Mouse (Mus musculus) hindbrain, embryonic 11.5 days (tissue): ENCODE results near the gene Trappc4. TPM values are rescaled to one million over a fixed set of nuclear protein-coding genes. Genes with fewer than 3 reads are reported as not detected.
"Not testable (repeated sequence)": the region's sequence is repeated elsewhere in the genome, so short reads cannot be mapped to it uniquely, and the experiment has no call there.

Experiments used
- ATAC-seq: fragments of 200-750 bp; cut with Nextera tagmentation; 2 replicates; pipeline ENCODE4 v1.8.0; 2017; ENCODE audit warnings: mild to moderate bottlenecking, moderate TSS enrichment, moderate library complexity; ENCODE audit not compliant: low FRiP score
- DNase-seq: peaks from one replicate; pipeline ENCODE4 v3.0.0-alpha.2; 2015; ENCODE audit warnings: low spot score
- H3K27ac ChIP-seq: fragments of 300-500 bp; sonication (generic); 2 replicates; pipeline ENCODE4 v1.5.1; 2014; ENCODE audit warnings: mild to moderate bottlenecking, low read depth, low read length
- H3K27me3 ChIP-seq: fragments of 300-500 bp; sonication (generic); 2 replicates; pipeline ENCODE4 v1.6.1; 2014; ENCODE audit warnings: mild to moderate bottlenecking, low read length, moderate library complexity, mixed read lengths; ENCODE audit not compliant: control insufficient read depth, insufficient read depth
- H3K36me3 ChIP-seq: fragments of 300-500 bp; sonication (generic); 2 replicates; pipeline ENCODE4 v1.6.1; 2014; ENCODE audit warnings: mild to moderate bottlenecking, low read length, moderate library complexity, mixed read lengths; ENCODE audit not compliant: control insufficient read depth, insufficient read depth
- H3K4me1 ChIP-seq: fragments of 300-500 bp; sonication (generic); replicated peaks from 2 replicates; pipeline ENCODE4 v1.6.1; 2014; ENCODE audit warnings: low read length, mixed read lengths; ENCODE audit not compliant: control insufficient read depth, insufficient read depth
- H3K4me2 ChIP-seq: fragments of 300-500 bp; sonication (generic); replicated peaks from 2 replicates; pipeline ENCODE4 v1.6.1; 2014; ENCODE audit warnings: mild to moderate bottlenecking, low read depth, low read length
- H3K4me3 ChIP-seq: fragments of 300-500 bp; sonication (generic); 2 replicates; pipeline ENCODE4 v1.5.1; 2014; ENCODE audit warnings: low read depth, low read length
- H3K9ac ChIP-seq: fragments of 300-500 bp; sonication (generic); 2 replicates; pipeline ENCODE4 v1.6.1; 2014; ENCODE audit warnings: low read depth, low read length
- H3K9me3 ChIP-seq: fragments of 300-500 bp; sonication (generic); 2 replicates; pipeline ENCODE4 v1.6.1; 2016; ENCODE audit warnings: low read length; ENCODE audit not compliant: control insufficient read depth
- WGBS: fragments of 180-500 bp; shearing (Covaris S2); extraction: QIAGEN DNeasy Blood & Tissue Kit; methylation state at CpG from one replicate; pipeline ENCODE4 v1.1.7; 2014; 5-methylcytosine and 5-hydroxymethylcytosine counted together
- polyA plus RNA-seq: library from polyadenylated mRNA; unstranded; fragments of >200 nt; fragmentation: Nextera tagmentation; extraction: Ambion mirVana; gene quantifications from 2 replicates; pipeline ENCODE4 v1.2.1, GENCODE M21; 2014

Gene Trappc4
- polyA plus RNA-seq, result 255 and 264 TPM in 2 replicates

DNA sequence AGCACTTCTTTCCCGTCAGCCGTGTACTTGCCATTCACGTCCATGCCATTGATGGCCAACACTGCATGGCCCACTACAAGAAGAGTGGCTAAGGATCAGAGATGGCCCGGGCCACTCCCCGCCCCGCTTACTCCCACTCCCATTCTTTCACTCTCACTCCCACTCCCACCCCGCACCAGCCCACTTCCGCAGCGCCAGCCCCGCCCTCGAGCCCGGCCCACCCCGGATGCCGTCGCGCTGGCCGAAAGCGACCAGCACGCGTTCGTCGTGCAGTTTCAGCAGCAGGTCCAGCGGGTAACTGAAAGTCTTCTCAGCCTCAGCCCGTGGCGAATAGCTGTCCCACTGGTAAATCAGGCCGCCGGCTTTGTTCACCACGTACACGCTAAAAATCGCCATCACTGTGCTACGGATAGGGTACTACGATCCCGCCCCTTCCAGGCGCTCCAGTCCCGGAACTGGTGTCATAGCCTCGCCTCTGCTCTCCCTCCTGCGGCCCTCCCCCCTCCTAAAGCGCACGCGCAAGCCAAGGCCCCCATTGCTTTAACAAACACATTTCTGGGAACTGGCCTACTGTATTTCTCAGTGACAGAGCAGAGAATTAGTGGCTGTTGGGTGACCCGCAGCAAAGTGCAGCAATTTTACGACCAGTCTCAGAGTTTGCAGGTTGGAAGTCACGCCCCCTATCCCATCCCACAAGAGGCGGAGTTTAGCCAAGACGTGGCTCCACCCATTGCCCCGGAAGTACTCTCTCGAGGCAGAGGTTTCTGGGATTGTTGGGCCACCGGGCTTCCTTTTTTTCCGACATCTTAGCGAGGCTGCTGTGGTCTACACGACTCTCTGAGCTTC is at the start of gene Trappc4, which contains the start of gene Rps25:
Gene Trappc4, minus strand, starts transcription at position 695 of the 846 bp plus-strand sequence.
Gene Rps25, plus strand, starts transcription at position 234 of the 846 bp plus-strand sequence.
- ATAC-seq (peak; percentile 97), DNase-seq (peak; percentile 97)
- peak within 1 kb of the TSS; percentile 87 for H3K4me3 ChIP-seq
- no peaks in the 10 kb centered on the region for H3K4me1 ChIP-seq
- H3K4me2 ChIP-seq, result peak within 1 kb of the TSS; percentile 60
- no peaks in the 10 kb centered on the region for H3K9me3 ChIP-seq
- WGBS, result 0% methylated on average over 48 of the region's 51 CpGs
- H3K27me3 ChIP-seq, result no peaks in the 10 kb centered on the region
- peak within 1 kb of the TSS; percentile 92 for H3K27ac ChIP-seq
- H3K9ac ChIP-seq, result peak within 1 kb of the TSS; percentile 81
- H3K36me3 ChIP-seq, result peaks cover 5% of the 10 kb centered on the region; the same call in 1 of the 2 replicates

DNA sequence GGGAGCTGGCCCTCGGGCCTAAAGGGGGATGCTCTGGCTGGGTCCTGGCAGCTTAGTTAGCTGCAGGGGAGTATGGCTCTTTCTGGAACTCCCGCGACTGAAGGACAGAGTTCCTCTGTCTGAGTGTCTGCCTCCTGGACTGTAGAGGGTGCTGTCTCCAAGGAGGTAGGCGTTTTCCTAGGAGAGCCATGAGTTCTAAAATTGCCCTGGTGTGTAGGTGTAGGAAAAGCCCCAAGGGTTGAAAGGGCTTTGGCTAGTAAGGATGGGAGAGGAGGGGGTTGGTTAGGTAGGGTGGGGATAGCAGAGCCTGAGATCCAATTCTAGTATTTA is 47.5 kb upstream of the Trappc4 start, which contains the start of gene Upk2:
Gene Upk2, minus strand, starts transcription at position 86 of the 330 bp plus-strand sequence.
- no peak within 1 kb of the TSS for H3K9ac ChIP-seq
- H3K4me2 ChIP-seq, result no peak within 1 kb of the TSS
- ATAC-seq (no peak), DNase-seq (no peak)
- no peaks in the 10 kb centered on the region for H3K36me3 ChIP-seq
- H3K27ac ChIP-seq, result no peak within 1 kb of the TSS
- WGBS, result 25% methylated on average over 4 of the region's 4 CpGs
- H3K4me3 ChIP-seq, result no peak within 1 kb of the TSS
- H3K4me1 ChIP-seq, result peaks cover 8% of the 10 kb centered on the region
- H3K27me3 ChIP-seq, result no peaks in the 10 kb centered on the region
- H3K9me3 ChIP-seq, result no peaks in the 10 kb centered on the region

DNA sequence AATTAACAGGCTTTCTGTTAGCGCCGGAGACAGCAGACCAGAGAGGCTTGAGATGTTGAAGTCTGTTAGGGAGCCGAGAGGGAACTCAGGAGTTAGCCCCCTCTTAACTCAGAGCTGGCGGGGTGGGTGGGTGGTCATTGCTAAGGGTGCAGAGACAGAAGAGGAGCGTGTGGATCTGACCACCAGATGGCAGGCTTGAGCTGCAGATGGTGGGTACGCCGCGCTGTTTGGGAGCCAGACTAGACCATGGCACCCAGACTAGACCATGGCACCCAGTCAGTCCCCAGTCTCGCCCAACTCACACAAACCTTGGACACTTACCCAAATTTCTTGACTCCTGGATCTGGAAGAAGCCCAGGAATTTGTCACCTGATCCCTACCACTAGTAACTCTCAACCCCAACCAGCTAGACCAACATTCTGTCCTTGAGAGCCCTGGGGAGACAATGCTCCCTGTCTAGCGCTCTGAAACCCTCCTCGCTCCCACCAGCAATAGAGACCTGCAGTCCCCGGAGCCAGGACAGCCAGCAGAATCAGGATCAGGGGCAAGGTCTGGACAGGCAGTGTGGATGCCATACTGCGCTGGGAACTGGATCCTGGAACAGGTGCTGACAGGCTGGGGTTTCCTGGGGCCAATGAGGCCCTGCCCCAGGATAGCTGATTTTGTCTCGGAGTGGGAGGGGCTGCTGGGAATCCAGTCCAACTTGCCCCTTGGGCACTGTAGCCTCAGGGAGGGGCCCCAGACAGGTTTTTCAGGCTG is 46.9 kb upstream of the Trappc4 start:
- H3K4me1 ChIP-seq, result peaks cover 8% of the 10 kb centered on the region
- ATAC-seq, result peak; percentile 77; the same call in 1 of the 2 replicates
- H3K9ac ChIP-seq, result no peak overlapping the region
- no peaks in the 10 kb centered on the region for H3K27me3 ChIP-seq
- 10% methylated on average over 14 of the region's 14 CpGs for WGBS
- DNase-seq, result peak; percentile 94
- no peaks in the 10 kb centered on the region for H3K36me3 ChIP-seq
- H3K4me2 ChIP-seq, result no peak overlapping the region
- no peak overlapping the region for H3K4me3 ChIP-seq
- H3K9me3 ChIP-seq, result no peaks in the 10 kb centered on the region
- no peak overlapping the region for H3K27ac ChIP-seq

DNA sequence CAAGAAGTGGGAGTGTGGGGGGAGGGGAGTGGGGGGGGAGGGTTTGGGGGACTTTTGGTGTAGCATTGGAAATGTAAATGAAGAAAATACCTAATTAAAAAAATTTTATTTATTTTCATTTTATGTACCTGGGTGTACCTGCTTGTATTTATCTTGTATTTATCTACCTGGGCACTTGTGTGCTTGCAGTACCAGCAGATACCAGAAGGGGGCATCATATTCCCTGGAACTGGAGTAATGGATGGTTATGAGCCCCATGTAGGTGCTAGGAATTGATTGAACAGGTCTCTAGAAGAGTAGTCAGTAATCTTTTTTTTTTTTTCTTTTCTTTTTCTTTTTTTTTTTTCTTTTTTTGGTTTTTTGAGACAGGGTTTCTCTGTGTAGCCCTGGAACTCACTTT is 43.0 kb upstream of the Trappc4 start:
- Histone ChIP-seq H3K4me1 (no peaks in the 10 kb centered on the region; the same call in 1 of the 2 replicates), H3K27ac (no peak overlapping the region), H3K36me3 (no peaks in the 10 kb centered on the region), H3K9ac (no peak overlapping the region), H3K27me3 (no peaks in the 10 kb centered on the region), H3K4me2 (no peak overlapping the region), H3K9me3 (no peaks in the 10 kb centered on the region), H3K4me3 (no peak overlapping the region)
- ATAC-seq (no peak), DNase-seq (no peak)

GRCm38 (mm10) chr9:44444402-44445025 is 37.1 kb upstream of the Trappc4 start:
- H3K4me1 ChIP-seq, H3K4me3 ChIP-seq, H3K36me3 ChIP-seq, DNase-seq, H3K27ac ChIP-seq, ATAC-seq, H3K27me3 ChIP-seq, H3K9me3 ChIP-seq, H3K4me2 ChIP-seq, H3K9ac ChIP-seq: not testable (repeated sequence)
- WGBS, result 82% methylated on average over 7 of the region's 7 CpGs

GRCm38 (mm10) chr9:44440961-44441360 is 33.6 kb upstream of the Trappc4 start, which contains the start of gene Foxr1:
Foxr1 (minus strand) TSS chr9:44441136.
- H3K4me1 ChIP-seq, result no peaks in the 10 kb centered on the region
- no peaks in the 10 kb centered on the region for H3K36me3 ChIP-seq
- no peak for DNase-seq
- no peak within 1 kb of the TSS for H3K27ac ChIP-seq
- H3K9me3 ChIP-seq, result no peaks in the 10 kb centered on the region
- no peak within 1 kb of the TSS for H3K4me2 ChIP-seq
- ATAC-seq, result no peak
- 72% methylated on average over 19 of the region's 19 CpGs for WGBS
- H3K4me3 ChIP-seq, result no peak within 1 kb of the TSS
- H3K27me3 ChIP-seq, result no peaks in the 10 kb centered on the region
- no peak within 1 kb of the TSS for H3K9ac ChIP-seq

DNA sequence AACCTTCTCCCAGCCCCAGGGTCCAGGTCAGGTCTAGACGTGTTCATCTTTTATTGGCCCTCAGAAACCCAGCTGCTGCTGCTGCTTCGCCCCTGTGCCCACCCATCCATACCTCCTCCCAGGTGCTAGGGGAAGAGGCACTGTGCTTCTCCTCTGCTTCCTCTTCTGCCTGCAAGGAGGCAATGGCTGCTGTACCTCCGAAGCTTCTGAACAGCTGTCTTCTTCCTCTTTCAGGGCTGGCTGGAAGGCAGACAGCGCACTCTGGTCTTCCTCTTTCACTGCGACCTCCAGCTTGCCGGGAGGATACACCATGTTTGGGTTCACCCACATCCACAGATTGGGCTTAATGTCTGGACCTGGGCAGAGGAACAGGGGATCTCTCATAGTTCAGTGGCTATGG is 28.3 kb upstream of the Trappc4 start:
- Histone ChIP-seq H3K27ac (no peak overlapping the region), H3K4me2 (no peak overlapping the region), H3K36me3 (no peaks in the 10 kb centered on the region), H3K4me1 (no peaks in the 10 kb centered on the region), H3K9me3 (no peaks in the 10 kb centered on the region), H3K9ac (no peak overlapping the region), H3K27me3 (no peaks in the 10 kb centered on the region), H3K4me3 (no peak overlapping the region)
- no peak for DNase-seq
- WGBS, result 81% methylated on average over 6 of the region's 6 CpGs
- no peak for ATAC-seq

DNA sequence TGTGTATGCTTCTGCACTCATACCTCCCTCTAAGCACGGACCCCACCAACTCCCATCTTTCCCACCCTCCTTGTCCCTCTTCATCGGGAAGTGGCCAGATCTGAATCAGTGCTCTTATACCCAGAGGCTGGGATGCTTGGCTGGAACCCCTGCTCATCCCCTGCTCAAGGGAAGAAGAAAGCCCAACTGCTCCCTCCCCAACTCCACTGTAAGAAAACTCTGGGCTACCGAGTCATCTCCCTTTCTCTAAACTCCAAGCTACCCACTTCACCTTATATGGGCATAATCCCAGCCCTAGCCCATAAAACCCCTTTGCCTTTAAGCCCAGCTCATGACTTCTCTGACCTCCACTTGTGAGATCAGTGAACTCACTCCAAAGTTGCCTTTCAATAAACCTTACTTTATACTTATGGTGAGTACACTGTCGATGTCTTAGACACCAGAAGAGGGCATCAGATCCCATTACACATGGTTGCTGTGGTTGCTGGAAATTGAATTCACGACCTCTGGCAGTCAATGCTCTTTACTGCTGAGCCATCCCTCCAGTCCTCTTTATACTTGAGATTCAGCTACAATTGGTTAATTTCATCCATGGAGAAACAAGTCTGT is 25.3 kb upstream of the Trappc4 start:
- no peak overlapping the region for H3K9ac ChIP-seq
- H3K9me3 ChIP-seq, result no peaks in the 10 kb centered on the region
- no peaks in the 10 kb centered on the region for H3K36me3 ChIP-seq
- no peak overlapping the region for H3K4me2 ChIP-seq
- ATAC-seq (no peak), DNase-seq (no peak)
- 53% methylated on average over 5 of the region's 5 CpGs for WGBS
- no peaks in the 10 kb centered on the region for H3K4me1 ChIP-seq
- H3K4me3 ChIP-seq, result no peak overlapping the region
- H3K27ac ChIP-seq, result no peak overlapping the region
- H3K27me3 ChIP-seq, result no peaks in the 10 kb centered on the region
